Mouse (Mus musculus) liver, embryonic 14.5 days (tissue): ENCODE measurements at regions not wholly inside any gene's neighbourhood (a gene's known extent, or its start where the extent isn't known, plus 50 kb on each side); places are given as distances from the start of the nearest gene placed in this dataset.
A peak's percentile ranks its signal among the peaks of the same experiment; 100 is the strongest.

Experiments
- ATAC-seq: fragments of 200-750 bp; cut with Nextera tagmentation; 2 replicates; pipeline ENCODE4 v1.8.0; 2017; ENCODE audit warnings: moderate number of reproducible peaks, mild to moderate bottlenecking, moderate library complexity; ENCODE audit not compliant: insufficient read depth
- DNase-seq, 3 experiments: peaks; one replicate each; pipeline ENCODE4 v3.0.0-alpha.2; 2012 to 2013; ENCODE audit warnings: low read depth in 3 of 3, low spot score in 3 of 3
- H3K27ac ChIP-seq: fragments of 300-500 bp; sonication (generic); 2 replicates; pipeline ENCODE4 v1.5.1; 2014; ENCODE audit warnings: moderate library complexity, mild to moderate bottlenecking, control low read depth, inconsistent platforms
- H3K27me3 ChIP-seq: fragments of 300-500 bp; sonication (generic); 2 replicates; pipeline ENCODE4 v1.6.1; 2014; ENCODE audit warnings: mild to moderate bottlenecking, low read length, moderate library complexity; ENCODE audit not compliant: control insufficient read depth, insufficient read depth
- H3K36me3 ChIP-seq: fragments of 300-500 bp; sonication (generic); replicated peaks from 2 replicates; pipeline ENCODE4 v1.6.1; 2014; ENCODE audit warnings: low read depth; ENCODE audit not compliant: control insufficient read depth, insufficient read depth
- H3K4me1 ChIP-seq, 2 experiments: fragments of 200-500 bp in 1 of 2; fragments of 300-500 bp in 1 of 2; sonication (generic) in 1 of 2; replicated peaks; 2 replicates each; pipeline ENCODE4 v1.6.1; 2012 to 2014; ENCODE audit warnings: antibody characterized with exemption in 1 of 2, inconsistent platforms in 1 of 2, low read length in 1 of 2; ENCODE audit not compliant: control insufficient read depth in 2 of 2, insufficient read depth in 2 of 2
- H3K4me2 ChIP-seq: fragments of 300-500 bp; sonication (generic); 2 replicates; pipeline ENCODE4 v1.6.1; 2014; ENCODE audit warnings: low read depth, mild to moderate bottlenecking, control low read depth, moderate library complexity
- H3K4me3 ChIP-seq, 2 experiments: fragments of 200-500 bp in 1 of 2; fragments of 300-500 bp in 1 of 2; sonication (generic) in 1 of 2; 2 replicates each; pipeline ENCODE4 v1.5.1; 2012 to 2014; ENCODE audit warnings: low read depth in 2 of 2, low read length in 2 of 2, mild to moderate bottlenecking in 2 of 2, control low read depth in 1 of 2, inconsistent platforms in 1 of 2, moderate library complexity in 1 of 2; ENCODE audit not compliant: insufficient read depth in 1 of 2
- H3K9ac ChIP-seq: fragments of 300-500 bp; sonication (generic); replicated peaks from 2 replicates; pipeline ENCODE4 v1.6.1; 2014; ENCODE audit warnings: mild to moderate bottlenecking, control low read depth, moderate library complexity
- H3K9me3 ChIP-seq: fragments of 300-500 bp; sonication (generic); 2 replicates; pipeline ENCODE4 v1.6.1; 2016; ENCODE audit warnings: low read length, mixed read lengths; ENCODE audit not compliant: control insufficient read depth
- CTCF ChIP-seq: IDR thresholded peaks from 2 replicates; pipeline ENCODE4 v1.5.1; 2016; ENCODE audit warnings: antibody characterized with exemption, low read depth, control low read depth
- EP300 ChIP-seq: IDR thresholded peaks from 2 replicates; pipeline ENCODE4 v1.6.1; 2016; ENCODE audit warnings: antibody characterized with exemption, low read depth
- WGBS: fragments of 180-500 bp; shearing (Covaris S2); extraction: QIAGEN DNeasy Blood & Tissue Kit; methylation state at CpG from one replicate; pipeline ENCODE4 v1.1.7; 2014; ENCODE audit not compliant: insufficient replicate concordance; 5-methylcytosine and 5-hydroxymethylcytosine counted together

GRCm38 (mm10) chr14:120135198-120135597 is 93.0 kb upstream of the Oxgr1 start:
- ATAC-seq: no peak
- H3K27me3 ChIP-seq: no peaks in the 10 kb centered on the region
- no peak overlapping the region for H3K9ac ChIP-seq
- no peak for DNase-seq
- 35% methylated on average over 5 of the region's 5 CpGs for WGBS
- H3K4me2 ChIP-seq: no peak overlapping the region
- H3K9me3 ChIP-seq: no peaks in the 10 kb centered on the region
- TF ChIP-seq CTCF (no peak), EP300 (no peak)
- H3K27ac ChIP-seq: no peak overlapping the region
- H3K36me3 ChIP-seq: no peaks in the 10 kb centered on the region
- H3K4me3 ChIP-seq: no peak overlapping the region
- H3K4me1 ChIP-seq: no peaks in the 10 kb centered on the region

GRCm38 (mm10) chr14:120136736-120137135 is 94.5 kb upstream of the Oxgr1 start:
- no peak overlapping the region for H3K9ac ChIP-seq
- no peaks in the 10 kb centered on the region for H3K4me1 ChIP-seq
- 61% methylated on average over 8 of the region's 8 CpGs for WGBS
- no peak overlapping the region for H3K4me3 ChIP-seq
- H3K9me3 ChIP-seq: no peaks in the 10 kb centered on the region
- TF ChIP-seq CTCF (no peak), EP300 (no peak)
- H3K36me3 ChIP-seq: no peaks in the 10 kb centered on the region
- no peaks in the 10 kb centered on the region for H3K27me3 ChIP-seq
- H3K27ac ChIP-seq: no peak overlapping the region
- no peak for DNase-seq
- H3K4me2 ChIP-seq: no peak overlapping the region
- ATAC-seq: no peak

GRCm38 (mm10) chr14:120137680-120138136 is 95.5 kb upstream of the Oxgr1 start:
- H3K4me1 ChIP-seq: no peaks in the 10 kb centered on the region
- H3K4me2 ChIP-seq: peak overlapping the region; percentile 40
- no peak overlapping the region for H3K9ac ChIP-seq
- peak; percentile 78 for ATAC-seq
- peak; percentile 33 to 35 (median 34) for DNase-seq
- no peaks in the 10 kb centered on the region for H3K27me3 ChIP-seq
- H3K36me3 ChIP-seq: no peaks in the 10 kb centered on the region
- H3K4me3 ChIP-seq: peak overlapping the region; percentile 6 to 42; a peak in 2 of 4 replicates
- no peaks in the 10 kb centered on the region for H3K9me3 ChIP-seq
- H3K27ac ChIP-seq: no peak overlapping the region
- under 1% methylated on average over 21 of the region's 21 CpGs for WGBS
- peak; percentile 91 for TF ChIP-seq CTCF
- no peak for TF ChIP-seq EP300

- TF ChIP-seq EP300: no peak
- no peak for TF ChIP-seq CTCF
- H3K27ac ChIP-seq: no peak overlapping the region
- H3K9me3 ChIP-seq: no peaks in the 10 kb centered on the region
- no peak overlapping the region for H3K9ac ChIP-seq
- no peak overlapping the region for H3K4me2 ChIP-seq
- DNase-seq (no peak), ATAC-seq (no peak)
- no peaks in the 10 kb centered on the region for H3K36me3 ChIP-seq
- H3K4me1 ChIP-seq: no peaks in the 10 kb centered on the region
- 54% methylated on average over 5 of the region's 5 CpGs for WGBS
- H3K27me3 ChIP-seq: no peaks in the 10 kb centered on the region
- H3K4me3 ChIP-seq: no peak overlapping the region
Measured at GRCm38 (mm10) chr14:120138546-120138945, 96.3 kb upstream of the Oxgr1 start.

GRCm38 (mm10) chr14:120139256-120139655 is 97.0 kb upstream of the Oxgr1 start:
- DNase-seq: no peak
- TF ChIP-seq CTCF (no peak), EP300 (no peak)

More at GRCm38 (mm10) chr14:120139256-120139655, 97.0 kb upstream of the Oxgr1 start:
- no peaks in the 10 kb centered on the region for H3K27me3 ChIP-seq
- no peaks in the 10 kb centered on the region for H3K4me1 ChIP-seq
- no peaks in the 10 kb centered on the region for H3K36me3 ChIP-seq
- no peak overlapping the region for H3K4me2 ChIP-seq
- no peak overlapping the region for H3K4me3 ChIP-seq
- WGBS: 78% methylated on average over 14 of the region's 14 CpGs
- no peak overlapping the region for H3K9ac ChIP-seq
- no peak for ATAC-seq
- H3K27ac ChIP-seq: no peak overlapping the region
- H3K9me3 ChIP-seq: no peaks in the 10 kb centered on the region
